Mouse (Mus musculus) kidney, adult 2 months (tissue): ENCODE results near the gene Nt5c. TPM values are rescaled to one million over a fixed set of nuclear protein-coding genes. Genes with fewer than 3 reads are reported as not detected.
A peak's percentile ranks its signal among the peaks of the same experiment; 100 is the strongest.

Experiments
- DNase-seq: peaks from one replicate; pipeline ENCODE4 v3.0.0; 2021
- H3K27ac ChIP-seq: fragments of 200-500 bp; 2 replicates; pipeline ENCODE4 v1.5.1; 2012; ENCODE audit warnings: low read depth, low read length, control low read depth, inconsistent platforms; ENCODE audit not compliant: insufficient read depth
- H3K27me3 ChIP-seq: fragments of 200-500 bp; replicated peaks from 2 replicates; pipeline ENCODE4 v1.6.1; 2012; ENCODE audit warnings: mild to moderate bottlenecking, moderate library complexity, low read length, inconsistent platforms; ENCODE audit not compliant: control insufficient read depth, insufficient read depth
- H3K36me3 ChIP-seq: fragments of 200-500 bp; 2 replicates; pipeline ENCODE4 v1.6.1; 2012; ENCODE audit warnings: mild to moderate bottlenecking, moderate library complexity, low read length, inconsistent platforms; ENCODE audit not compliant: control insufficient read depth, insufficient read depth
- H3K4me1 ChIP-seq: fragments of 200-500 bp; 2 replicates; pipeline ENCODE4 v1.6.1; 2011; ENCODE audit warnings: low read length; ENCODE audit not compliant: control insufficient read depth, insufficient read depth
- H3K4me3 ChIP-seq: fragments of 200-500 bp; 2 replicates; pipeline ENCODE4 v1.5.1; 2011; ENCODE audit warnings: mild to moderate bottlenecking, low read depth, low read length, control low read depth; ENCODE audit not compliant: insufficient read depth
- CTCF ChIP-seq: fragments of 200-500 bp; conservative IDR thresholded peaks from 2 replicates; pipeline ENCODE4 v1.5.1; 2011; ENCODE audit warnings: low read depth, mild to moderate bottlenecking, control low read depth, low read length, moderate library complexity, mixed read lengths; ENCODE audit not compliant: insufficient read depth, insufficient read length
- POLR2A ChIP-seq: fragments of 200-500 bp; IDR thresholded peaks from one replicate; pipeline ENCODE4 v1.6.1; 2011; ENCODE audit warnings: low read depth, low read length, control low read depth
- WGBS: fragments of 180-500 bp; shearing (Covaris S2); methylation state at CpG from one replicate; pipeline ENCODE4 v1.1.7; 2018; 5-methylcytosine and 5-hydroxymethylcytosine counted together
- polyA plus RNA-seq: library from polyadenylated mRNA; depleted of rRNA; stranded (reverse); fragments of >200 nt; gene quantifications from 2 replicates; pipeline ENCODE4 v1.2.3, GENCODE M21; 2012

Nt5c gene
- polyA plus RNA-seq, 1 experiment, result 50.5 TPM

DNA sequence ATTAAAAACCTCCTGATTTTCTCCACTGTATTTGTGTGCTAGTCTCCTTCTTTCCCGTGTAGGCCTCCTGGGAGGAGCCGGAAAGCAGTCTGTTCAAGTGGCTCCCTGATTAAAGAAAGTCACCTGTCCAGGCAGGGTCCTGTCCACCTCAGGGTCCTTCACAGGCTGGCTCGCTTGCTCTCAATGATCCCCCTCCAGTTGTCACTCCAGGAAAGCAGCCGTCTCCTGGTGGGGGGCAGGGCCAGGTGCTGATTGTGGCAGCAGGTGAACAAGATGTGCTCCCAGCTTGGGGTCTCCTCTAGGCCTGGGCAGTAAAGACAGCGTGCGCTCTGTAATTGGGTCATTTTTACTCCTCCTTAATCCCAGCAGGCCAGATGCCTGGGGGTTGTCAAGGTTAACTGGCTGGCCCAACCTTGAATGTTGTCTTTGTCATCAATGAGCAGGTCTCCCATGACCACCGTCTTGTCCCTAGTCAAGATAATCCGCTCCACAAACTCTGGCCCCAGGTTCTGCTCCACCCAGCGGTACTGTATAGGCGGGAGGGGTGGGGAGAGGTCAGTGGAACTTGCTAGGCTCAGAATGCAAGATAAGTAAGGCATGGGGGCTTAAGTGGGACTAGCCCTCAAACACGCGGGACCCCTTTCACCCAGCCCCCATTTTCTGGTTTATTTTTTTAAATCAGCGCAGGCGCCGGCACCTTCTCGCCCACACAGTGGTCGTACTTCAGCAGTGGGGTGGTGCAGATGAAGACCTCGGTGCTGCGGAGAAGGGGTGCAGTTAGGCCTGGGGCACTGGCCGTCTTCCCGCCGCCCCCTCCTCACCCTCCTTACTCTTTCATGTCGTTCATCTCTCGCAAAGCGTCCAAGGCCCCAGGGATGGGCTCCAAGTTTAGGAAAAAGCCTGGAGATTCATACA is 964 bp downstream of the Nt5c start:
- peak overlapping the region; percentile 77 for H3K4me3 ChIP-seq
- no peaks in the 10 kb centered on the region for H3K27me3 ChIP-seq
- no peak for TF ChIP-seq POLR2A
- TF ChIP-seq CTCF, result no peak
- no peak overlapping the region for H3K27ac ChIP-seq
- H3K4me1 ChIP-seq, result no peaks in the 10 kb centered on the region; the same call in 1 of the 2 replicates
- 36% methylated on average over 25 of the region's 25 CpGs for WGBS
- no peaks in the 10 kb centered on the region for H3K36me3 ChIP-seq
- no peak for DNase-seq

DNA sequence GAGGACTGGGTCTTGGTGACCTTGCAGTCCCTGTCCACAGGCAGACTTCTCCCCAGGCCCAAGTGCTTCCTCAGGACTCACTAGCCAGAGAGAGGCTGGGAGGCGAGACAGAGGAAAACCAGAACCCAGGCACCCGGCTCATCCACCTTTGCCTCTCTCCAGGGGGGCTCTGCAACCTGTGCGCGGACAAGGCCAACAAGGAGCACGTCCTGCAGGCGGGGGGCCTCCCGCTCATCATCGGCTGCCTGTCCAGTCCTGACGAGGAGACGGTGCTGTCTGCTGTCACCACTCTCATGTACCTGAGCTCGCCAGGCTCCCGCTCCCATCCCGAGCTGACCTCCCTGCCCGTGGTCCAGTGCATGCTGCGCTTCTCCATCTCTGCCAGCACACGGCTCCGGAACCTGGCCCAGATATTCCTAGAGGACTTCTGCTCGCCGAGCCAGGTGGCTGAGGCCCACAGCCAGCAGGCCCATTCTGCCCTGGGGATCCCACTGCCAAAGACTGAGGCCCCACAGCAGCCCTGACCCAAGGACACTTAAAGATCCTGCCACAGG is 3.0 kb downstream of the Nt5c start:
- TF ChIP-seq CTCF (no peak), POLR2A (no peak)
- no peak overlapping the region for H3K4me3 ChIP-seq
- H3K4me1 ChIP-seq, result no peaks in the 10 kb centered on the region; the same call in 1 of the 2 replicates
- no peak overlapping the region for H3K27ac ChIP-seq
- WGBS, result 91% methylated on average over 19 of the region's 19 CpGs
- no peaks in the 10 kb centered on the region for H3K36me3 ChIP-seq
- DNase-seq, result no peak
- H3K27me3 ChIP-seq, result no peaks in the 10 kb centered on the region

DNA sequence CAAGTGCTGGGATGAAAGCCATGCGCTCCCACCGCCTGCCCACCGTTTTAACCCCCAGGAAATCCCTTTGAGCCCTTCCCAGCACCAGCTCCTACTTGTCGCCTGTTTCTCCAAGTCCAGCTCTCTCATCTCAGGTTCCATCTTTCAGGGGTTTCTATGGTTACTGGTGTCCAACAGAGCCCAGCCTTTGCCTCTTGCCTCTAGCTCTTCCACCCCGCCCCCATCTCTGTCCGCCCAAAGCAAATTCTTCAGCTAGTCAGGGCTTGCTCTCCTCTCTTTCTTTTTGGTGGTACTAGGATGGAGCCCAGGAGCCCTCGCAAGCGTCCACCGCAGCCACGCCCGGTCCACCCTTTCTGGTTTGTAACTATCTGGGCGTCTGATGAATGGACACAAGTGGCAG is 6.5 kb downstream of the Nt5c start:
- no peak overlapping the region for H3K27ac ChIP-seq
- DNase-seq, result no peak
- TF ChIP-seq CTCF (no peak), POLR2A (no peak)
- no peaks in the 10 kb centered on the region for H3K27me3 ChIP-seq
- H3K4me1 ChIP-seq, result no peaks in the 10 kb centered on the region
- no peaks in the 10 kb centered on the region for H3K36me3 ChIP-seq
- WGBS, result 79% methylated on average over 12 of the region's 12 CpGs
- no peak overlapping the region for H3K4me3 ChIP-seq

DNA sequence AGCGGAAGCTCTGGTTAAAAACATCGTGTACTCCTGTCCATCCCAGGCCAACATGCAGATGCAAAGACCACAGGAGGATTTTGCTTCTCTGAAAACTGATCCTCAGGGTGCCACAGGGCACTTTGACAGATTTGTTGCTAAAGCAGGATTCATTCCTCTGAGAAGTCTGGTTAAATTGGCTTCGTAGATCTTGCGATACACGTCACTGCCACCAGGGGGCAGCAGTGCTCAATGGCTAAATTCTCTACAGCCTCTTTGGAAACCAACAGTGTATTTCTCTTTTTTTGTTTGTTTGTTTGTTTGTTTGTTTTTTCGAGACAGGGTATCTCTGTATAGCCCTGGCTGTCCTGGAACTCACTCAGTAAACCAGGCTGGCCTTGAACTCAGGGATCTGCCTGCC is 7.9 kb downstream of the Nt5c start:
- Histone ChIP-seq H3K27ac (no peak overlapping the region), H3K36me3 (no peaks in the 10 kb centered on the region), H3K27me3 (no peaks in the 10 kb centered on the region), H3K4me1 (no peaks in the 10 kb centered on the region), H3K4me3 (no peak overlapping the region)
- 18% methylated on average over 6 of the region's 6 CpGs for WGBS
- DNase-seq, result peak; percentile 75
- no peak for TF ChIP-seq POLR2A
- peak; percentile 88 for TF ChIP-seq CTCF

DNA sequence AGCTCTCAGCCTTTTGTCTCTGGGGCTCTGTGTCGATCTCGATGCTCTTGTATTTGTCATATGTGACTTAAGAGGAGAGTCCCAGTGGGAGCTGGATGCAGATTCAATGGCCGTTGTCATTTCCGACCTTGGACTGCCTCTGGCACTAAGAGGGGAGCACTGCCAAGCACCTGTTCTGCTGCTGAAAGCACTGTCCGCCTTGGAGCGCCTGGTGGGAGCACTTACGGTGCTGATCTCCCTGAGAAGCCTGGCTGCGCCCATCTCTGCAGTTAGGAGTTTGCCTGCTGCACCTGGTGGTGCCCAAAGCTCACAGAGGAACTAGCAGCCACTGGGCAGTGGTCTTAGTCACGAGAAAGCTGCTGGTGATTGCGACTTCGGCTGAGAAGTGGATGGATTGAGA is 8.4 kb downstream of the Nt5c start:
- WGBS, result 72% methylated on average over 11 of the region's 11 CpGs
- TF ChIP-seq POLR2A (no peak), CTCF (no peak)
- Histone ChIP-seq H3K27me3 (no peaks in the 10 kb centered on the region), H3K27ac (no peak overlapping the region), H3K36me3 (no peaks in the 10 kb centered on the region), H3K4me1 (no peaks in the 10 kb centered on the region), H3K4me3 (no peak overlapping the region)
- DNase-seq, result no peak

DNA sequence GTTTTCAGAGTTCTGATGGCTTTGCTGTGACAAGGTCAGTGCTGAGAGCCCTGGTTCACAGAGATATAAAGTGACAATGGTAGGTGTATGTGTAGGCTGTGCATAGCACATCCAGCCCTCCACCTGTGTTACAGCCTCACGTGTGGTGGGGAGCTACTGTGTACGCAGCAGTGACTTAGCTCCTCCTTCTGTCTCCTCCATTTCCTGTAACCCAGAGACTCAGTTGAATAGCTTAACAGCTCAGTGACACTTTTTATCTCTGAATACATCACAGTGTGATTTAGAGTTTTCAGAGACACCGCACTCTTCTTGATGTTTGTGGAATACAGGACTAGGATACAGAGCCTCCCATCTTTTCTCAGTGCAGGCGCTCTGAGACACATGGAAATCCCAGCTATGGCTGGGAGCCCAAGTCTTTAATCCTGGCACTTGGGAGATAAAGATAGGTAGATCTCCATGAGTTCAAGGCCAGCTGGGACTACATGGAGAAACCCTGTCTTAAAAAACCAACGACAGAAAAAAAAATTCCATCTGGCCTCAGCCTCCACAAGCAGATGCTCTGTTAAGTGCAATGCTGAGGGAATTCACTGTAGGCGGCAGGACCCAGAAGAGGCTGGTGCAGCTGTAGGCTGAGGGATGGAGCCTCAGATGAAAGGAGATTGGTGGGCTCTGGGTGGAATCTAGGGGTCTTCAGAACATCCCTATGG is 10.0 kb downstream of the Nt5c start:
- DNase-seq, result no peak
- Histone ChIP-seq H3K27me3 (no peaks in the 10 kb centered on the region), H3K4me3 (no peak overlapping the region), H3K4me1 (no peaks in the 10 kb centered on the region), H3K36me3 (no peaks in the 10 kb centered on the region), H3K27ac (no peak overlapping the region)
- no peak for TF ChIP-seq CTCF
- WGBS, result 82% methylated on average over 6 of the region's 6 CpGs
